Mouse (Mus musculus) kidney, embryonic 16.5 days (tissue): ENCODE measurements around the gene Fgfr2. TPM values are rescaled to one million over a fixed set of nuclear protein-coding genes. Genes with fewer than 3 reads are reported as not detected.

Experiments used
- ATAC-seq: fragments of 200-750 bp; cut with Nextera tagmentation; 2 replicates; pipeline ENCODE4 v1.8.0; 2017; ENCODE audit warnings: moderate TSS enrichment; ENCODE audit not compliant: low FRiP score, low TSS enrichment
- H3K27ac ChIP-seq: fragments of 300-500 bp; sonication (generic); 2 replicates; pipeline ENCODE4 v1.5.1; 2014; ENCODE audit warnings: low read length
- H3K27me3 ChIP-seq: fragments of 300-500 bp; sonication (generic); 2 replicates; pipeline ENCODE4 v1.6.1; 2014; ENCODE audit warnings: low read length, control low read depth, mixed read lengths; ENCODE audit not compliant: insufficient read depth
- H3K36me3 ChIP-seq: fragments of 300-500 bp; sonication (generic); 2 replicates; pipeline ENCODE4 v1.6.1; 2014; ENCODE audit warnings: low read length, control low read depth, mixed read lengths; ENCODE audit not compliant: insufficient read depth
- H3K4me1 ChIP-seq: fragments of 300-500 bp; sonication (generic); 2 replicates; pipeline ENCODE4 v1.6.1; 2014; ENCODE audit warnings: low read length, control low read depth, mixed read lengths; ENCODE audit not compliant: insufficient read depth
- H3K4me2 ChIP-seq: fragments of 300-500 bp; sonication (generic); replicated peaks from 2 replicates; pipeline ENCODE4 v1.6.1; 2014; ENCODE audit warnings: low read depth, low read length
- H3K4me3 ChIP-seq: fragments of 300-500 bp; sonication (generic); 2 replicates; pipeline ENCODE4 v1.5.1; 2014; ENCODE audit warnings: mild to moderate bottlenecking, low read length
- H3K9ac ChIP-seq: fragments of 300-500 bp; sonication (generic); replicated peaks from 2 replicates; pipeline ENCODE4 v1.6.1; 2014; ENCODE audit warnings: low read length
- H3K9me3 ChIP-seq: fragments of 300-500 bp; sonication (generic); 2 replicates; pipeline ENCODE4 v1.6.1; 2016; ENCODE audit warnings: low read length, control low read depth
- WGBS: fragments of 180-500 bp; shearing (Covaris S2); extraction: QIAGEN DNeasy Blood & Tissue Kit; methylation state at CpG from one replicate; pipeline ENCODE4 v1.1.7; 2014; 5-methylcytosine and 5-hydroxymethylcytosine counted together
- polyA plus RNA-seq: library from polyadenylated mRNA; unstranded; fragments of >200 nt; fragmentation: Nextera tagmentation; extraction: Ambion mirVana; gene quantifications from 2 replicates; pipeline ENCODE4 v1.2.1, GENCODE M21; 2015

The Fgfr2 gene
- polyA plus RNA-seq, 1 experiment from 2014 or later: 118 TPM

DNA sequence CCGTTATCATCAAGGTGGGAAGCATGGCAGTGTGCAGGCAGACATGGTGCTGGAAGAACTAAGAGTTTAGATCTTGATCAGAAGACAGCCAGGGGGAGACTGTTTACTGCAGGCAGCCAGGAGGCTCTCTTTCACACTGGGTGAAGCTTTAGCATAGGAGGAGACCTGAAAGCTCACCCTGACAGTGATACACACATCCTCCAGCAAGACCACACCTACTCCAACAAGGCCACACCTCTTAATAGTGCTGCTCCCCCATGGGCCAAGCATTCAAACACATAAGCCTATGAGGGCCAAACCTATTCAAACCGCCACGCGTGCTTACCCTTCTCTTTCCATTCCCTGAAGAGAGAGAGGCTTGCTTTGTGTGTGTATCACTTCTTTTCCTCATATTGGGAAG is 2559.9 kb downstream of the Fgfr2 start:
- Histone ChIP-seq H3K9ac (no peak overlapping the region), H3K4me3 (no peak overlapping the region), H3K9me3 (no peaks in the 10 kb centered on the region), H3K27me3 (no peaks in the 10 kb centered on the region), H3K27ac (no peak overlapping the region), H3K4me1 (no peaks in the 10 kb centered on the region), H3K4me2 (no peak overlapping the region), H3K36me3 (no peaks in the 10 kb centered on the region)
- 90% methylated on average over 4 of the region's 4 CpGs for WGBS
- ATAC-seq: no peak

GRCm38 (mm10) chr7:130560933-130561332 is 2562.2 kb downstream of the Fgfr2 start:
- H3K36me3 ChIP-seq: no peaks in the 10 kb centered on the region
- no peaks in the 10 kb centered on the region for H3K27me3 ChIP-seq
- ATAC-seq: no peak
- 81% methylated on average over 1 of the region's 1 CpGs for WGBS
- no peak overlapping the region for H3K9ac ChIP-seq
- no peaks in the 10 kb centered on the region for H3K4me1 ChIP-seq
- no peak overlapping the region for H3K4me3 ChIP-seq
- H3K9me3 ChIP-seq: no peaks in the 10 kb centered on the region
- H3K27ac ChIP-seq: no peak overlapping the region
- H3K4me2 ChIP-seq: no peak overlapping the region

GRCm38 (mm10) chr7:130558592-130558991 is 2564.6 kb downstream of the Fgfr2 start:
- 80% methylated on average over 4 of the region's 4 CpGs for WGBS
- no peak overlapping the region for H3K9ac ChIP-seq
- H3K36me3 ChIP-seq: no peaks in the 10 kb centered on the region
- no peaks in the 10 kb centered on the region for H3K27me3 ChIP-seq
- no peak overlapping the region for H3K27ac ChIP-seq
- H3K4me1 ChIP-seq: no peaks in the 10 kb centered on the region
- H3K4me3 ChIP-seq: no peak overlapping the region
- no peak overlapping the region for H3K4me2 ChIP-seq
- no peak for ATAC-seq
- H3K9me3 ChIP-seq: no peaks in the 10 kb centered on the region

DNA sequence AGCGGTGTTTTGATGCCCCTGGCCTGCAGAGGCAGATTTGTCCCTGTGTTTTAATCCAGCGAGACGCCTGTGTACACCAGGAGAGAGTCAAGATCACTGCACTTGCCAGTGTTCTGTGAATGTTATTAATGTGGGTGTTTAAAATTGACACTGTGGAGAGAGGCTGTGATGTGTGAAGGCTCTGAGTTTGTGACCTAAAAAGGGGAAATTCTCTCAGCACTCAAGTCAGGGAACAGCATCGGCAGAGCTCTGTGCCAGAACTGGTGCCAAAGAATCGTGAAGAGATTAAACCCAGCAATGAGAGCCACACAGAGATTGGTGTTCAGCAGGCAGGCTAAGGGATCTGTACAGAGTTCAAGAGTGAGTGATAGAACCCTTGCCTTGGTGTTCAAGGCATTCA is 2567.6 kb downstream of the Fgfr2 start:
- no peaks in the 10 kb centered on the region for H3K27me3 ChIP-seq
- no peaks in the 10 kb centered on the region for H3K36me3 ChIP-seq
- H3K9me3 ChIP-seq: no peaks in the 10 kb centered on the region
- H3K27ac ChIP-seq: no peak overlapping the region
- 79% methylated on average over 5 of the region's 5 CpGs for WGBS
- no peak for ATAC-seq
- no peak overlapping the region for H3K9ac ChIP-seq
- no peak overlapping the region for H3K4me3 ChIP-seq
- H3K4me1 ChIP-seq: no peaks in the 10 kb centered on the region
- H3K4me2 ChIP-seq: no peak overlapping the region

GRCm38 (mm10) chr7:130553321-130553720 is 2569.8 kb downstream of the Fgfr2 start:
- no peaks in the 10 kb centered on the region for H3K9me3 ChIP-seq
- no peaks in the 10 kb centered on the region for H3K36me3 ChIP-seq
- ATAC-seq: no peak
- no peaks in the 10 kb centered on the region for H3K27me3 ChIP-seq
- 71% methylated on average over 4 of the region's 4 CpGs for WGBS
- no peak overlapping the region for H3K4me3 ChIP-seq
- no peak overlapping the region for H3K27ac ChIP-seq
- no peaks in the 10 kb centered on the region for H3K4me1 ChIP-seq
- H3K9ac ChIP-seq: no peak overlapping the region
- H3K4me2 ChIP-seq: no peak overlapping the region

- Histone ChIP-seq H3K4me2 (no peak overlapping the region), H3K9ac (no peak overlapping the region), H3K36me3 (no peaks in the 10 kb centered on the region), H3K4me3 (no peak overlapping the region), H3K27ac (no peak overlapping the region), H3K9me3 (no peaks in the 10 kb centered on the region), H3K4me1 (no peaks in the 10 kb centered on the region), H3K27me3 (no peaks in the 10 kb centered on the region)
- 50% methylated on average over 5 of the region's 5 CpGs for WGBS
- ATAC-seq: peak; percentile 23; the same call in 1 of the 2 replicates
Measured at GRCm38 (mm10) chr7:130552780-130553179, 2570.4 kb downstream of the Fgfr2 start.

DNA sequence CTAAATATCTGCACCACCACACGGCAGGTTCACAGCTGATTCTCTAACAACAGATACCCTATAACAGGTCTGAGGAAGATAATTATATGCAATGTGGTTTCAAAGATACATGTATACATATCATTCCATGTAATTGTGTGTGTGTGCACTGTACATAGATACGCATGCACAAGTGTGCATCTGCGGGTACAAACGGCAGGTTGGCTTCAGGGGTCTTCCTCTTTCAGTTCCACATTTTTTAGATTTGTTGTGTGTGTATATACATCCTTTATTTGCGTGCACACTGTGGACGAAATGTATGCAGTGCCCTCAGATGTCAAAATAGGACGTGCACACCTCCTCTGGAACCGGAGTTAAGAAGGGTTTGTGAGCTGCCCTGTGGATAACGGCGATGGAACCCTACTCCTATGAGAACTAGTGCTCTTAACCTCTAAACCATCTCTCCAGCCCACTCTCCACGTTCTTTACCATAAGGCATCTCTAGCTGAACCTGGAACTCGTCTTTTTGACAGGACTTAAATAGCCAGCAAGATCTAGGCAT is 2575.4 kb downstream of the Fgfr2 start:
- H3K27ac ChIP-seq: peak overlapping the region; percentile 100
- H3K27me3 ChIP-seq: no peaks in the 10 kb centered on the region
- peaks cover 11% of the 10 kb centered on the region for H3K4me1 ChIP-seq
- no peaks in the 10 kb centered on the region for H3K9me3 ChIP-seq
- peak overlapping the region; percentile 92 for H3K4me3 ChIP-seq
- H3K9ac ChIP-seq: peak overlapping the region; percentile 98; the same call in 1 of the 2 replicates
- WGBS: 87% methylated on average over 12 of the region's 12 CpGs
- H3K4me2 ChIP-seq: peak overlapping the region; percentile 82; the same call in 1 of the 2 replicates
- H3K36me3 ChIP-seq: peaks cover 22% of the 10 kb centered on the region
- peak; percentile 14; the same call in 1 of the 2 replicates for ATAC-seq

DNA sequence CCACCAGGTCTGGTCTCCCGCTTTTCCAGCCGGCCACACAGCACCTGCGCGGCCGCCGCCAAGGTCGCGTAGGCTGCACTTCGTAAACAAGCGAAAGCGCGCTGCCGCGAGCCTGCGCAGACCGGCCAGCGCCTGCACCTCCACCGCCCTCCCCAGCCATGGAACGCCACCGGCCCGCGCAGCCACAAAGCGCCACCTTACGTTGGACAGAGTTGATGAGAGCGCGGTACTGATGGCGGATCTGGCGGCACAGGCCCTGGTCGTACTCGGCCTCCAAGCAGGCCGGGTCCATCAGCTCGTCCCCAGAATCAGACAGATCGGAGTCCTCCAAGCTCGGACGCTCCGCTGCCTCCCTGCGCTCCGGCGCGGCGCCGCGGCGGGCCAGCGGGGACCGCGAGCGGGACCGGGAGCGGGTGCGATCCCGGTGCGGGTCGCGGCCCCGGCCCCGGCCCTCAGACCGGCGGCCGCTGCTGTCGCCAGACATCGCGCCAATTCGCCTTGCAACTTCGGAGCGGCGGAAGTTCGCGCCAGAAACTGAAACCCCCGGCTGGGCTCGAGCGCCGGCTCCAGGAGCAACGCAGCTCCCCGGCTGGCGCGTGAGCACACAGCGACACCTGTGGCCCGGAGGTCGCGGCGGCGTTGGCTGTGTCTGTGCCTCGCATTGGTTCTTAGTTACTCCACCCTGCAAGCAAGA is 2576.2 kb downstream of the Fgfr2 start:
- H3K4me2 ChIP-seq: peak overlapping the region; percentile 82
- peak overlapping the region; percentile 92 for H3K4me3 ChIP-seq
- no peaks in the 10 kb centered on the region for H3K9me3 ChIP-seq
- H3K9ac ChIP-seq: peak overlapping the region; percentile 98
- under 1% methylated on average over 84 of the region's 84 CpGs for WGBS
- ATAC-seq: peak; percentile 96
- H3K4me1 ChIP-seq: peaks cover 11% of the 10 kb centered on the region
- H3K27me3 ChIP-seq: no peaks in the 10 kb centered on the region
- peaks cover 29% of the 10 kb centered on the region for H3K36me3 ChIP-seq
- H3K27ac ChIP-seq: peak overlapping the region; percentile 100

- peak overlapping the region; percentile 82 for H3K4me2 ChIP-seq
- 2% methylated on average over 7 of the region's 7 CpGs for WGBS
- ATAC-seq: no peak
- peaks cover 11% of the 10 kb centered on the region for H3K4me1 ChIP-seq
- no peaks in the 10 kb centered on the region for H3K9me3 ChIP-seq
- peak overlapping the region; percentile 92 for H3K4me3 ChIP-seq
- H3K27ac ChIP-seq: peak overlapping the region; percentile 100
- H3K36me3 ChIP-seq: peaks cover 34% of the 10 kb centered on the region
- peak overlapping the region; percentile 98 for H3K9ac ChIP-seq
- no peaks in the 10 kb centered on the region for H3K27me3 ChIP-seq
Measured at GRCm38 (mm10) chr7:130546421-130546790, 2576.7 kb downstream of the Fgfr2 start.

- H3K9me3 ChIP-seq: no peaks in the 10 kb centered on the region
Measured at GRCm38 (mm10) chr7:130545893-130546292, 2577.3 kb downstream of the Fgfr2 start.

More at GRCm38 (mm10) chr7:130545893-130546292, 2577.3 kb downstream of the Fgfr2 start:
- H3K4me3 ChIP-seq: peak overlapping the region; percentile 92
- H3K36me3 ChIP-seq: peaks cover 37% of the 10 kb centered on the region
- H3K27me3 ChIP-seq: no peaks in the 10 kb centered on the region
- H3K9ac ChIP-seq: peak overlapping the region; percentile 98
- peaks cover 11% of the 10 kb centered on the region for H3K4me1 ChIP-seq
- WGBS: 44% methylated on average over 3 of the region's 3 CpGs
- H3K27ac ChIP-seq: peak overlapping the region; percentile 100
- H3K4me2 ChIP-seq: peak overlapping the region; percentile 82
- ATAC-seq: no peak
